Mouse (Mus musculus) ES-E14 (cell line): ENCODE data around the gene Rps6kc1.

ENCODE experiments used
- HCFC1 ChIP-seq: IDR thresholded peaks from 2 replicates; pipeline ENCODE4 v1.6.1; 2012; ENCODE audit warnings: low read length, inconsistent platforms, borderline replicate concordance; ENCODE audit not compliant: insufficient read depth
- MAFK ChIP-seq: IDR thresholded peaks from 2 replicates; pipeline ENCODE4 v1.6.1; 2014; ENCODE audit warnings: mild to moderate bottlenecking, low read depth, low read length, inconsistent platforms; ENCODE audit not compliant: insufficient read depth
- ZC3H11A ChIP-seq: IDR thresholded peaks from 2 replicates; pipeline ENCODE4 v1.6.1; 2012; ENCODE audit warnings: low read depth, mild to moderate bottlenecking, inconsistent platforms, low read length, borderline replicate concordance
- ZNF384 ChIP-seq: IDR thresholded peaks from 2 replicates; pipeline ENCODE4 v1.6.1; 2012; ENCODE audit warnings: low read depth, low read length, inconsistent platforms

DNA sequence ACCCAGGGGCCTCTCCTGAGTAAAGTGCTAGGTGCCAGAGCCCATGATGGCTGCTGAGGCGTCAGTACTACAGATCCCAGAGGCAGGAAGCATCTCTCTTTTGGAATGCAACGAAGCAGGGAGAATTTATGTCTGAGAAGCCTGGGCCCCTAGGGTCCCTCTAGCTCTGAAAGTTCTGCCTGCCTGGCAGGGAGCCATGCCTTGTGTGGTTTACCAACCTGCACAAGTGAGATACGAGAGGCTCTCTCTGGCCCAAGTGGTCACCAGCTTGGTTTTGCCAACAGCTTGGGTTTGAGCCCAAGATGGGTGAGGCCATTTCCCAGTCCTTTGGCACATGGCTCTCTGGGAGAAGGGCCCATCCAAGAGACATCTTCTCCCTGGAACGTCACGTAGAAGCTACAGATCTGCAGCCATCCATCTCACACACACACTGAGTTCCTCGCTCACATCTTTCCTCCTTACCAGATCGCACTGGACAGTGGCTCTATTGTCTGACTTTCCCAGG is 187.6 kb downstream of the Rps6kc1 start:
- TF ChIP-seq ZC3H11A (no peak), MAFK (no peak), HCFC1 (no peak), ZNF384 (no peak)
